18 mouse cellular contexts compared by ENCODE assay signal in the genomic region with DNA sequence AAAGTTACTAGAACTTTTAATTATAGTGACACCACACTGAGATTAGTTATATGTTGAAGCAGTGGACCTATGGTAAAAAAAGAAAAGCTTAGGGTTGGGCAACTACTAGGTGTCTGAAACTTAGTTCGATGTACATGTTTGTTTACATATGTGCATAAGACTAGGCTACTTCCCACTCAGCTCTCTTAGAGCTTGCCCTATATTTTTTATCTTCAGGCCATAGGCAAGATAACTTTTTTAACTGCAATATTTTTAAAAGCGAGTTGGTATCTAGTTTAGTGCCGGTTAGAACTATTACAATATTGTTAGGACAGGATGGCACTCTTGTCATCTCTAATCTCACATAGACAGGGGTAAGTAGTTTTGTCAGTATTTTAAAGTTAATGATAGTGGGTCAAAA. TPM values are rescaled to one million over a fixed set of nuclear protein-coding genes. Genes with fewer than 3 reads are reported as not detected.
"Had no signal": no experiment of that assay in that cellular context is flagged by ENCODE, and none has a peak within 500 bp of the region (broad histone marks: within the 10 kb centered on the region; RNA-seq: fewer than 3 reads in every experiment).

No protein-coding gene starts in this region.

- DNase-seq: gastrocnemius, adult 2 months; gastrocnemius, postnatal 10 days; gastrocnemius, postnatal 25 days; kidney, adult 18-20 months; layer of hippocampus, adult 9-11 months; layer of hippocampus, postnatal 36 days; left cerebral cortex, postnatal 4 days; liver, embryonic 13.5 days had no signal

- H3K4me3 ChIP-seq: gastrocnemius, adult 2 months; heart, embryonic 10.5 days; heart, embryonic 12.5 days; hindbrain, embryonic 10.5 days; hindbrain, embryonic 12.5 days; limb, embryonic 13.5 days; limb, embryonic 15.5 days; liver, embryonic 13.5 days had no signal

- ATAC-seq: hindbrain, embryonic 16.5 days; intestine, embryonic 16.5 days had no signal

- H3K9ac ChIP-seq: heart, embryonic 12.5 days; hindbrain, embryonic 12.5 days; hindbrain, embryonic 14.5 days; limb, embryonic 13.5 days; limb, embryonic 15.5 days; liver, embryonic 13.5 days had no signal

- H3K27me3 ChIP-seq: heart, embryonic 12.5 days; hindbrain, embryonic 12.5 days; limb, embryonic 13.5 days; limb, embryonic 15.5 days; liver, embryonic 13.5 days had no signal

- H3K9me3 ChIP-seq: heart, embryonic 10.5 days; heart, embryonic 12.5 days; hindbrain, embryonic 10.5 days; hindbrain, embryonic 12.5 days; limb, embryonic 13.5 days; limb, embryonic 15.5 days; liver, embryonic 13.5 days had no signal

- H3K4me2 ChIP-seq: heart, embryonic 12.5 days; hindbrain, embryonic 12.5 days; hindbrain, embryonic 14.5 days; limb, embryonic 13.5 days; limb, embryonic 15.5 days had no signal

- H3K27ac ChIP-seq: gastrocnemius, adult 2 months; heart, embryonic 10.5 days; hindbrain, embryonic 10.5 days; hindbrain, embryonic 12.5 days; hindbrain, embryonic 14.5 days; limb, embryonic 13.5 days; limb, embryonic 15.5 days had no signal

RNA-seq across cellular contexts. Expression of gene Fxyd4, which starts 15.5 kb away (rescaled TPM):
- polyA plus RNA-seq: large intestine, adult 2 months had no signal
